20 mouse cellular contexts compared by ENCODE assay signal in genomic region chr1:106684546-106684945, GRCm38 (mm10). TPM values are rescaled to one million over a fixed set of nuclear protein-coding genes. Genes with fewer than 3 reads are reported as not detected.
DNase-seq lines count a peak whose midpoint lies in the region; ATAC-seq and TF ChIP-seq lines count a peak whose summit lies in the region.
"Had no signal": no experiment of that assay in that cellular context is flagged by ENCODE, and none has a peak within 500 bp of the region (broad histone marks: within the 10 kb centered on the region; RNA-seq: fewer than 3 reads in every experiment).

No protein-coding gene starts in this region.

- TF ChIP-seq CTCF in MEL (IDR thresholded peaks at IDR 0.05 in 2 of 3, conservative IDR thresholded peaks at IDR 0.05 in 1 of 3; ENCODE audit: control insufficient read depth in 1 of 3, insufficient read depth in 1 of 3, low read depth in 2 of 3, low read length in 3 of 3, poor library complexity in 1 of 3, severe bottlenecking in 1 of 3) = no peak

- no peak for TF ChIP-seq POLR2A in MEL (IDR thresholded peaks at IDR 0.05; ENCODE audit: control insufficient read depth in 1 of 2, insufficient read depth in 1 of 2, low read depth in 1 of 2, low read length in 2 of 2, poor library complexity in 1 of 2)

- H3K36me3 ChIP-seq in midbrain, embryonic 11.5 days (ENCODE audit: control insufficient read depth, insufficient read depth, low read length) = no peaks in the 10 kb centered on the region
- no peaks in the 10 kb centered on the region for H3K36me3 ChIP-seq in midbrain, embryonic 16.5 days (ENCODE audit: control insufficient read depth, insufficient read depth, low read length)
- H3K36me3 ChIP-seq in MEL (ENCODE audit: control insufficient read depth in 1 of 2, insufficient read depth in 2 of 2, low read length in 2 of 2) = peaks cover 0 to 33% of the 10 kb centered on the region in 2 experiments; a peak in 2 of 4 replicates
- H3K36me3 ChIP-seq in neural tube, embryonic 15.5 days = no peaks in the 10 kb centered on the region
- H3K36me3 ChIP-seq: embryonic facial prominence, embryonic 10.5 days; embryonic facial prominence, embryonic 12.5 days; forebrain, embryonic 15.5 days; G1E had no signal

- no peaks in the 10 kb centered on the region for H3K27me3 ChIP-seq in midbrain, embryonic 11.5 days (ENCODE audit: control insufficient read depth, insufficient read depth, low read length)
- no peaks in the 10 kb centered on the region for H3K27me3 ChIP-seq in midbrain, embryonic 16.5 days (ENCODE audit: control insufficient read depth, insufficient read depth, low read depth, low read length)
- H3K27me3 ChIP-seq in MEL (ENCODE audit: control insufficient read depth in 1 of 2, insufficient read depth in 2 of 2, low read length in 2 of 2) = no peaks in the 10 kb centered on the region
- H3K27me3 ChIP-seq in neural tube, embryonic 15.5 days (replicated peaks) = no peaks in the 10 kb centered on the region
- H3K27me3 ChIP-seq: embryonic facial prominence, embryonic 12.5 days; forebrain, embryonic 13.5 days; forebrain, embryonic 15.5 days had no signal

- H3K27ac ChIP-seq in midbrain, embryonic 11.5 days (ENCODE audit: low read depth, low read length) = no peak overlapping the region
- no peak overlapping the region for H3K27ac ChIP-seq in midbrain, embryonic 16.5 days (ENCODE audit: low read length)
- H3K27ac ChIP-seq in MEL (ENCODE audit: control insufficient read depth, low read depth, low read length) = no peak overlapping the region
- no peak overlapping the region for H3K27ac ChIP-seq in neural tube, embryonic 15.5 days (replicated peaks)
- H3K27ac ChIP-seq: embryonic facial prominence, embryonic 10.5 days; embryonic facial prominence, embryonic 12.5 days; forebrain, embryonic 13.5 days; forebrain, embryonic 15.5 days had no signal

- ATAC-seq in midbrain, embryonic 11.5 days (ENCODE audit: low FRiP score) = no peak
- ATAC-seq in midbrain, embryonic 16.5 days = no peak
- peak; percentile 41 for ATAC-seq in CD4-positive, CD25-positive, alpha-beta regulatory T cell, adult 4 months
- no peak for ATAC-seq in neural tube, embryonic 15.5 days (ENCODE audit: low FRiP score)
- ATAC-seq: forebrain, embryonic 13.5 days; forebrain, embryonic 15.5 days; forebrain, postnatal 0 days had no signal

- no peak overlapping the region for H3K9ac ChIP-seq in midbrain, embryonic 11.5 days (ENCODE audit: low read length)
- H3K9ac ChIP-seq in midbrain, embryonic 16.5 days (ENCODE audit: low read depth, low read length) = no peak overlapping the region
- no peak overlapping the region for H3K9ac ChIP-seq in MEL (ENCODE audit: control insufficient read depth, low read depth, low read length, poor library complexity, severe bottlenecking)
- no peak overlapping the region for H3K9ac ChIP-seq in neural tube, embryonic 15.5 days (replicated peaks)
- H3K9ac ChIP-seq: embryonic facial prominence, embryonic 12.5 days; forebrain, embryonic 13.5 days; forebrain, embryonic 15.5 days; forebrain, postnatal 0 days had no signal

- TF ChIP-seq RAD21 in MEL (IDR thresholded peaks at IDR 0.05; ENCODE audit: low read depth, low read length) = no peak

- DNase-seq in midbrain, embryonic 11.5 days (ENCODE audit: low spot score, missing footprints) = peak; percentile 23
- DNase-seq in MEL (ENCODE audit: low read depth, low spot score) = no peak
- no peak for DNase-seq in layer of hippocampus, adult 11-12 months (ENCODE audit: low spot score)
- DNase-seq: adrenal gland, adult 2 months; adrenal gland, postnatal 10 days; adrenal gland, postnatal 25 days; cerebellum, adult 11 months; cerebellum, adult 18-20 months; cerebellum, adult 9-10 months; cerebellum, postnatal 10 days; cerebellum, postnatal 25 days; forebrain, postnatal 0 days had no signal

- H3K4me1 ChIP-seq in midbrain, embryonic 11.5 days (ENCODE audit: control insufficient read depth, insufficient read depth, low read length) = no peaks in the 10 kb centered on the region
- no peaks in the 10 kb centered on the region for H3K4me1 ChIP-seq in midbrain, embryonic 16.5 days (ENCODE audit: control insufficient read depth, insufficient read depth, low read length)
- peaks cover 9 to 25% of the 10 kb centered on the region in 2 experiments; a peak in 3 of 4 replicates for H3K4me1 ChIP-seq in MEL (ENCODE audit: control insufficient read depth in 1 of 2, insufficient read depth in 2 of 2, low read length in 2 of 2)
- H3K4me1 ChIP-seq in neural tube, embryonic 15.5 days = no peaks in the 10 kb centered on the region
- H3K4me1 ChIP-seq: embryonic facial prominence, embryonic 10.5 days; embryonic facial prominence, embryonic 12.5 days had no signal

- no peaks in the 10 kb centered on the region for H3K9me3 ChIP-seq in midbrain, embryonic 11.5 days (ENCODE audit: control insufficient read depth, low read length)
- no peaks in the 10 kb centered on the region for H3K9me3 ChIP-seq in midbrain, embryonic 16.5 days (replicated peaks; ENCODE audit: control insufficient read depth, low read length, poor library complexity, severe bottlenecking)
- no peaks in the 10 kb centered on the region for H3K9me3 ChIP-seq in MEL (replicated peaks; ENCODE audit: insufficient read depth, low read length)
- H3K9me3 ChIP-seq in neural tube, embryonic 15.5 days (replicated peaks) = no peaks in the 10 kb centered on the region
- H3K9me3 ChIP-seq: embryonic facial prominence, embryonic 10.5 days; embryonic facial prominence, embryonic 12.5 days; forebrain, embryonic 13.5 days; forebrain, embryonic 15.5 days; G1E had no signal

- 87% methylated on average over 3 of the region's 3 CpGs for WGBS in midbrain, embryonic 11.5 days
- 92% methylated on average over 3 of the region's 3 CpGs for WGBS in midbrain, embryonic 16.5 days
- 83% methylated on average over 3 of the region's 3 CpGs for WGBS in neural tube, embryonic 15.5 days

- no peak overlapping the region for H3K4me3 ChIP-seq in midbrain, embryonic 11.5 days (ENCODE audit: low read depth, low read length)
- no peak overlapping the region for H3K4me3 ChIP-seq in midbrain, embryonic 16.5 days (ENCODE audit: low read depth, low read length)
- no peak overlapping the region for H3K4me3 ChIP-seq in MEL (ENCODE audit: control insufficient read depth in 1 of 2, insufficient read depth in 1 of 2, low read depth in 2 of 2, low read length in 2 of 2)
- H3K4me3 ChIP-seq in neural tube, embryonic 15.5 days (replicated peaks) = no peak overlapping the region
- H3K4me3 ChIP-seq: embryonic facial prominence, embryonic 10.5 days; embryonic facial prominence, embryonic 12.5 days; forebrain, embryonic 13.5 days; forebrain, embryonic 15.5 days had no signal

- TF ChIP-seq EP300 in MEL (IDR thresholded peaks at IDR 0.05; ENCODE audit: low read depth in 1 of 2, low read length in 2 of 2) = no peak

- peaks cover 42% of the 10 kb centered on the region for H3K79me2 ChIP-seq in MEL (ENCODE audit: control insufficient read depth, insufficient read depth, low read length, poor library complexity)

- H3K4me2 ChIP-seq in midbrain, embryonic 11.5 days = no peak overlapping the region
- no peak overlapping the region for H3K4me2 ChIP-seq in midbrain, embryonic 16.5 days (ENCODE audit: low read length)
- no peak overlapping the region for H3K4me2 ChIP-seq in neural tube, embryonic 15.5 days
- H3K4me2 ChIP-seq: embryonic facial prominence, embryonic 12.5 days; forebrain, embryonic 13.5 days; forebrain, embryonic 15.5 days had no signal

TF ChIP-seq in MEL, 35 proteins besides CTCF, POLR2A, EP300 and RAD21:
- no peak for TF ChIP-seq SIN3A (IDR thresholded peaks at IDR 0.05; ENCODE audit: low read length)
- TF ChIP-seq ELF1 (IDR thresholded peaks at IDR 0.05; ENCODE audit: low read depth, low read length) = 0 out of 2 replicates have a peak, but pooled peaks have one; percentile 34

RNA-seq across cellular contexts. Expression of gene Bcl2, which starts 29.5 kb away (rescaled TPM):
- polyA plus RNA-seq in midbrain, embryonic 11.5 days (2014; fragmentation: Nextera tagmentation; extraction: Ambion mirVana) = 5.7 and 6.2 TPM in 2 replicates
- polyA plus RNA-seq in midbrain, embryonic 16.5 days (2015; fragmentation: Nextera tagmentation; extraction: Ambion mirVana) = 14.7 and 16.2 TPM in 2 replicates
- 100 to 1,000 TPM; 167 to 170 TPM for polyA plus RNA-seq in CD4-positive, CD25-positive, alpha-beta regulatory T cell, adult 4 months (2017; shearing (Covaris generic))
- 26.0 and 30.9 TPM in 2 replicates for total RNA-seq in MEL (2012; rRNA removed)
- 10 to 100 TPM; 38.8 to 87.0 TPM for polyA plus RNA-seq in MEL (2012; ENCODE audit: insufficient read depth in 1 of 2, insufficient read length in 2 of 2, low read depth in 1 of 2, low replicate concordance in 2 of 2, missing spikeins in 1 of 2)
- 16.7 and 20.9 TPM in 2 replicates for polyA plus RNA-seq in neural tube, embryonic 15.5 days (2015; fragmentation: Nextera tagmentation; extraction: Ambion mirVana)
